Mouse (Mus musculus): ENCODE results near the gene Ssbp4.

GRCm38 (mm10) chr8:70585258-70585652 lies 23.4 kb downstream of the Ssbp4 start:
- no peak for TF ChIP-seq EP300 (IDR thresholded peaks at IDR 0.05; ENCODE audit: low read depth)
- TF ChIP-seq CTCF (IDR thresholded peaks at IDR 0.05; ENCODE audit: low read depth), result peak; percentile 83
